Mouse (Mus musculus) bone marrow macrophage, adult 2 months (primary cell): ENCODE data around the gene Commd8.

ENCODE experiments used
- CTCF ChIP-seq: IDR thresholded peaks from 2 replicates; pipeline ENCODE4 v1.5.1; 2012; ENCODE audit warnings: low read depth, mild to moderate bottlenecking, low read length, moderate library complexity
- POLR2A ChIP-seq: IDR thresholded peaks from 2 replicates; pipeline ENCODE4 v1.6.1; 2012; ENCODE audit warnings: mild to moderate bottlenecking, low read depth, low read length, borderline replicate concordance

GRCm38 (mm10) chr5:72122414-72123037 is 45.5 kb downstream of the Commd8 start:
- TF ChIP-seq CTCF (no peak), POLR2A (no peak)
